Mouse (Mus musculus): Measurements from ENCODE around the gene Sval1. TPM values are rescaled to one million over a fixed set of nuclear protein-coding genes. Genes with fewer than 3 reads are reported as not detected.

Sval1 gene
- polyA plus RNA-seq (2014; fragmentation: Nextera tagmentation; extraction: Ambion mirVana), result not detected in 2 replicates

DNA sequence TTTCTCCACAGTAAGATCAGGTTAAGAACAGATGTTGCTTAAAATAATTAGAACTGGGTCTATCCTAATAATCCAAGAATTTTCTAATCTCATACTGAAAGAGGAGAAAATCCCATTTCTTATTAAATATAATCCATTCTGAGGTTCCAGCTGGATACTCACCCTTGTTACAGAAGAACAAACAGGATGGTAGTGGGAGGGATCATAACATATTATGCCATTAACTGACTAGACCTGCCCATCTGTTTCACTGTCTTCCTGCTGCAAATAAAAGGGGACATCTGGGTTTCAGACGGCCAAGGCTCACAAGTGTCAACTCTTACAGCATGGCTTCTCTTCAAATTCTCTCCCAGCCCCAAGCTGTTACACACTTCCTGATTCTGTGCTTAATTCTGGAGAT lies at the start of gene Sval1:
TSS of gene Sval1 (plus strand) at position 301 of the 400 bp plus-strand sequence.
- H3K9ac ChIP-seq, result no peak within 1 kb of the TSS
- ATAC-seq (ENCODE audit: low FRiP score) (no peak), DNase-seq (ENCODE audit: low spot score) (no peak)
- H3K4me3 ChIP-seq (replicated peaks; ENCODE audit: low read length), result no peak within 1 kb of the TSS
- no peak within 1 kb of the TSS for H3K27ac ChIP-seq
- no peak within 1 kb of the TSS for H3K4me2 ChIP-seq (replicated peaks)
- no peaks in the 10 kb centered on the region for H3K9me3 ChIP-seq (ENCODE audit: control insufficient read depth, low read length)
- WGBS, result 84% methylated on average over 1 of the region's 1 CpGs
- no peaks in the 10 kb centered on the region for H3K27me3 ChIP-seq (ENCODE audit: control insufficient read depth, insufficient read depth, low read length)
- H3K36me3 ChIP-seq (replicated peaks; ENCODE audit: control insufficient read depth, insufficient read depth), result no peaks in the 10 kb centered on the region
- H3K4me1 ChIP-seq (replicated peaks; ENCODE audit: control insufficient read depth, insufficient read depth, low read length), result no peaks in the 10 kb centered on the region

DNA sequence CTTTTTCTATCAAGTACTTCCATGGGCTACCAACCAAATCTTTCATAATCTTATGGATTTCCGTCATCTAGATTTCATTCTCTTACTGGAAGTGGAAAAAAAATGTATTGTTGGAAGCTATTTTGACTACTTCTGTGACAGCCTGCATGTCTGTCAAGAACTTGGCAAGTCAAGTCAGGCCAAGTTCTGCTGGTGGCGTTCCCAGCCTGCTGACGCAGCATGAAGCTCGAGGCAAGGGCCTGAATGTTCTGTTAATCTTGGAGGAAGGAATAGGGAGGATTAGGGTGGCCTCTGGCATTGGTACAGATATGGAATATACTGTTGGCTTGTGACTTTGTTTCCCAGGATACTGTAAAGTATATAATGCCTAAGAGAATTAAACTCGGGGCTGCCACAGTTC lies 39.8 kb upstream of the Sval1 start:
- Histone ChIP-seq H3K4me1 (replicated peaks; ENCODE audit: control insufficient read depth, insufficient read depth, low read length) (no peaks in the 10 kb centered on the region), H3K36me3 (replicated peaks; ENCODE audit: control insufficient read depth, insufficient read depth) (no peaks in the 10 kb centered on the region), H3K4me3 (replicated peaks; ENCODE audit: low read length) (no peak overlapping the region), H3K9ac (no peak overlapping the region), H3K9me3 (ENCODE audit: control insufficient read depth, low read length) (no peaks in the 10 kb centered on the region), H3K27me3 (ENCODE audit: control insufficient read depth, insufficient read depth, low read length) (no peaks in the 10 kb centered on the region), H3K4me2 (replicated peaks) (no peak overlapping the region), H3K27ac (no peak overlapping the region)
- no peak for DNase-seq (ENCODE audit: low spot score)
- no peak for ATAC-seq (ENCODE audit: low FRiP score)
- 89% methylated on average over 5 of the region's 5 CpGs for WGBS

GRCm38 (mm10) chr6:41914883-41915282 lies 36.5 kb upstream of the Sval1 start:
- no peak overlapping the region for H3K27ac ChIP-seq
- no peak overlapping the region for H3K4me2 ChIP-seq (replicated peaks)
- DNase-seq (ENCODE audit: low spot score), result no peak
- no peaks in the 10 kb centered on the region for H3K4me1 ChIP-seq (replicated peaks; ENCODE audit: control insufficient read depth, insufficient read depth, low read length)
- H3K9me3 ChIP-seq (ENCODE audit: control insufficient read depth, low read length), result no peaks in the 10 kb centered on the region
- no peak for ATAC-seq (ENCODE audit: low FRiP score)
- H3K4me3 ChIP-seq (replicated peaks; ENCODE audit: low read length), result no peak overlapping the region
- 96% methylated on average over 2 of the region's 2 CpGs for WGBS
- no peaks in the 10 kb centered on the region for H3K27me3 ChIP-seq (ENCODE audit: control insufficient read depth, insufficient read depth, low read length)
- H3K9ac ChIP-seq, result no peak overlapping the region
- no peaks in the 10 kb centered on the region for H3K36me3 ChIP-seq (replicated peaks; ENCODE audit: control insufficient read depth, insufficient read depth)

GRCm38 (mm10) chr6:41967840-41968239 lies 16.4 kb downstream of the Sval1 start, which contains the start of gene Sval3:
TSS of gene Sval3 (plus strand) at chr6:41968140.
- H3K9ac ChIP-seq, result no peak within 1 kb of the TSS
- ATAC-seq (ENCODE audit: low FRiP score) (no peak), DNase-seq (ENCODE audit: low spot score) (no peak)
- H3K4me3 ChIP-seq (replicated peaks; ENCODE audit: low read length), result no peak within 1 kb of the TSS
- no peaks in the 10 kb centered on the region for H3K27me3 ChIP-seq (ENCODE audit: control insufficient read depth, insufficient read depth, low read length)
- H3K4me1 ChIP-seq (replicated peaks; ENCODE audit: control insufficient read depth, insufficient read depth, low read length), result no peaks in the 10 kb centered on the region
- H3K4me2 ChIP-seq (replicated peaks), result no peak within 1 kb of the TSS
- H3K9me3 ChIP-seq (ENCODE audit: control insufficient read depth, low read length), result no peaks in the 10 kb centered on the region
- no peaks in the 10 kb centered on the region for H3K36me3 ChIP-seq (replicated peaks; ENCODE audit: control insufficient read depth, insufficient read depth)
- WGBS, result 67% methylated on average over 1 of the region's 1 CpGs
- no peak within 1 kb of the TSS for H3K27ac ChIP-seq

Other genes with a start within 250 kb of the Sval1 start
- gene Kel, start 247.3 kb upstream of the Sval1 start, polyA plus RNA-seq (2014; fragmentation: Nextera tagmentation; extraction: Ambion mirVana), result 0.23 and 0.39 TPM in 2 replicates
- not detected in 2 replicates for gene Olfr459, start 176.5 kb upstream of the Sval1 start, polyA plus RNA-seq (2014; fragmentation: Nextera tagmentation; extraction: Ambion mirVana)
- not detected in 2 replicates for gene Pip, start 104.1 kb upstream of the Sval1 start, polyA plus RNA-seq (2014; fragmentation: Nextera tagmentation; extraction: Ambion mirVana)
- gene Sval2, start 98.6 kb upstream of the Sval1 start, polyA plus RNA-seq (2014; fragmentation: Nextera tagmentation; extraction: Ambion mirVana), result not detected in 2 replicates
- not detected in 2 replicates for gene Sval3, start 16.5 kb downstream of the Sval1 start, polyA plus RNA-seq (2014; fragmentation: Nextera tagmentation; extraction: Ambion mirVana)
- not detected in 2 replicates for gene Sva, start 86.8 kb downstream of the Sval1 start, polyA plus RNA-seq (2014; fragmentation: Nextera tagmentation; extraction: Ambion mirVana)
- gene Tas2r139, start 189.3 kb downstream of the Sval1 start, polyA plus RNA-seq (2014; fragmentation: Nextera tagmentation; extraction: Ambion mirVana), result not detected in 2 replicates